Mouse (Mus musculus): Measurements from ENCODE around the gene Eif5b.
"Not testable (repeated sequence)": the region's sequence is repeated elsewhere in the genome, so short reads cannot be mapped to it uniquely, and the experiment has no call there.

Eif5b gene

DNA sequence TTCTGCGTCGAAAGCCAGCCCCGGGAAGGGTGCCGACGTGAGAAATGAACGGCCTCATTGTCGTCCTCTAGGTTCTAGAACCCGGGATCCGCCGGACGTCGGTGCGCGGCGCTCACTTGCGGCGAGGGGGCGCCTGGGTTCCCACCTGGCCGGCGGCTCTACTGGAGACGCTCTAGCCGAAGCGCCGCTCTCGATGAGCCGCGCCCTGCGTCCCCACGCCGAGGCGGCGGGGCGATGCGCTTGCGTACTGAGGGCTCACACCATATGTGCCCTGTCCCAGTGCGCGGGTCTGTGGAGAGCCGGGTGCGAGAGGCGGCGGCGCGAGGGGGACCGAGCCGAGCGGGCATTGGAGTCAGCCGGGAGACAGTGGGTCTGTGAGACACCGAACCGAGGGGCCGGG lies at the start of gene Eif5b, which contains the start of gene Txndc9:
Gene Eif5b, plus strand, starts transcription at position 144 of the 400 bp plus-strand sequence.
Gene Txndc9, minus strand, starts transcription at position 27 of the 400 bp plus-strand sequence.
- DNase-seq (ENCODE audit: low spot score) = peak; percentile 98

DNA sequence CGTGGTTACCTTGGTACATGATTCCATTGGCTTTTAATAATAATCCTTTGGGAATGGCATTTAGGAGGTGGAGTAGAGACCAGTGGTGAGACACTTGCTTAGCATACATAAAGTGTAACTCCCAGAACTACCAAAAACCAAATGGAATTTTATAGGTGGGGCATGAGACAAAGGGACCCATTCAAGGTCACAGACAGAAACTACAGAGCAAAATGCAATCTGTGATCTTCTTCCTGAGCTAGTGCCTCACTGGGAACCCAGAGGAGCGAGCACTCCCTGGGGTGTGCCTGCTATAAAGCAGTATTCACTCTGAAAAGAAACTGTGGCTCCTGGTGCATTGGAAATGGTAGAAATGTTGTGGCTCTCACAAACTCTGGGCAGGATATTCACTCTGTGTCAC lies 48.9 kb upstream of the Eif5b start:
- DNase-seq (ENCODE audit: low spot score) = no peak

DNA sequence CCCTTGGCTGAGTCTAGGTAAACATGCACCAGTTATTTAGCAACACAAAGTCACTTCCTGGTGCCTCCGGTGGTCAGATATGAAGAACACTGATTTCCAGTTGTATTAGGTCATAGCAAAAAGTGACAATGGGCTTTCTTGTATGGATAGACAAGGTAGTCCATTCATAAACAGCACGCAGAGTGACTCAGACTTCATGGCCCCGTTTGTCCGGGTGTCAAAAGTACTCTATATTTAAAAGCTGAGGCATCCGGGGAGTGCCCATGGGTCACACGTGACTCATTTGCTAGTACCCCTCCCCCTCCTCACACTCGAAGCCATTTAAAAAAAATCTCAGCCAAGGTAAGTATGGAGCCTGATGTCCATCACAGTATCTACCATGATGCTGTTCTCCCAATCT lies 43.0 kb upstream of the Eif5b start:
- no peak for DNase-seq (ENCODE audit: low spot score)

DNA sequence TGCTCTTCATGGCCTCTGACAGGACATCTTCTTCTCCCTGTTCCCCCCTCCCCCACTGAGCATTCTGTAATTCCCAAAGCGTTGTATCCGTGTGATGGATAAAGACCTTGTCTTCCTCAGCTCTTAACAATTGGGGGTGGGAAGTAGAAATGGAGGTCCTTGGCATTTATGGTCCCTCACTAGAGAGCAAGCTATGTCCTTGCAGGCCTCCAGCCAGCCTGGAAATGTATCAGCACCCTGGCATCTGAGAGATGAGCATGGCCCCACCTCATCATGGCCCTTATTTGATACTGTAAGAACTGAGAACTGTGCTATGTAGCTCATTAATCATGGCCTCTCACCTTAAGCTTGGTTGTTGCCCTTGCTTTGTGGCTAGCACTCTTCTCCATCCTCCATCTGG lies 42.6 kb upstream of the Eif5b start:
- DNase-seq (ENCODE audit: low spot score) = no peak

DNA sequence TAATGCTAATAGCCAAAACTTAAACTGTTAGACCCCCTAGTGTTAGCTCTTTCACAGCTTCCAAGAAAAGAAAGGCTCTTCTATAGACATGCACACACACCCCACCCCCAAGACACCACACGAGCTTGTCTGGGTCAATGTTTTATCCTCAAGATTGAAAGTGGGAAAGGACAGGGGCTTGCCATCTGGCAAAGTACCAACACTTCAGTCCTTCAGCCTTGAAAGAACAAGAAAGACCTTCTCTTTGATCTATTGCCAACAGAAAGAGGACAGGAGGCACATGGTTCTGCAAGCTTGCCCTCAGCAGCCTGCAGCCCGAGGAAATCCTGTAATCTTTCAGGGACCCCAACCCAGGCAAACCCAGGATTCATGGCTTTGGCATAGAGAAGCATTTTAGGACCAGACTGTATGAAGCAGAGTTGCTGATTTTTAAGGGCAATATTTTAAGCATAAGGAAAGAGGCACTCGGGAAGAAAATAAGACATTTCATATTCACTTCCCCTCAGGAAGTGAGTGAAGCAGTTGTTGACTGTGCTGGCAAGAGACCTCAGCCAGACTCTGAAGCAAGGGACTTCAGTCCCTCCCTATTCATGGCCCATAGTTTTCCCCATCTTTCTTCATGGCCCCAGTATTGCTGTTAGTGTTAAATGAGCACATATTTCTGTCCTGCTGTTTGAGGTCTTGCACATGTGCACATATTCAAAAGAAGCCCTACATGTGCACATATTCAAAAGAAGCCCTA lies 40.9 kb upstream of the Eif5b start:
- no peak for DNase-seq (ENCODE audit: low spot score)

DNA sequence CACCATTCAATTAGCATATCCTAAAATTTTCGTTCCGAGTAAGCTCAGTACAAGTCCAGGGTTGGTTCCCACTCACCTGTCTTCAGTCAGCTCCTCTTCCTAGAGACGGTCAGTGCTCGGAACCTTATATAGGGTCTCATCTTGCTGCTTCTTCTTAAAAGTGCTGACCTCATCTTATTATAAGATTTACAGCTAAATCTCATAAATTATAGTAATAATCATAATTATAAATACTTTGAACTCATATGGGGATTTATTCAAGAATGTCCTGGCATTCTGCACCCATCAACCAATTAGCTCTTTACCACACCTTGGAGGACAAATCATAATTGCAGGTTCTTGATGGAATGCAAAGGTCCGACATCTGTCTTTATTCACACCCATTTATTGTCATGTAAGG lies 40.2 kb upstream of the Eif5b start, which contains the start of gene Lyg1:
Gene Lyg1, minus strand, starts transcription at position 101 of the 400 bp plus-strand sequence.
- no peak for DNase-seq (ENCODE audit: low spot score)

- DNase-seq (ENCODE audit: low spot score) = no peak
Observed at GRCm38 (mm10) chr1:37958516-37958915, 39.3 kb upstream of the Eif5b start.

DNA sequence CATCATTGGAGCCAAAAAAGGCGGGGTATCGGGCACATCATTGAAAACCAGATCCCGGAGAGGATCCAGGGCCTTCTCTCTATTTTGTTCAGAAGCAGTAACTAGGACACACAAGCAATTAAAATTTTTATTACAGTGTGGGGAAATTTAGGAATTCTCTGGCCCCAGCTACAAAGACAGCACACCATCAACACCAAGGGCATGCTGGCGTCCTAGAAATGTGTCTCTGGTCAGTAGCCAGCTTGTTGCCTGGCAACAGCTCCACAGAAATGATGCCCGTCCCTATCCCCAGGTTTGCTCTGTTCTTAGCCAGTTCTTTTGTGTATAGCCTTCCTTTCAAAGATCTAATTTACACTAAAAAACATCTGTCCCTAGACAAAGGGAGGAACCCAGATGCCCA lies 38.3 kb upstream of the Eif5b start:
- no peak for DNase-seq (ENCODE audit: low spot score)

GRCm38 (mm10) chr1:37965571-37965970 lies 32.2 kb upstream of the Eif5b start:
- no peak for DNase-seq (ENCODE audit: low spot score)

DNA sequence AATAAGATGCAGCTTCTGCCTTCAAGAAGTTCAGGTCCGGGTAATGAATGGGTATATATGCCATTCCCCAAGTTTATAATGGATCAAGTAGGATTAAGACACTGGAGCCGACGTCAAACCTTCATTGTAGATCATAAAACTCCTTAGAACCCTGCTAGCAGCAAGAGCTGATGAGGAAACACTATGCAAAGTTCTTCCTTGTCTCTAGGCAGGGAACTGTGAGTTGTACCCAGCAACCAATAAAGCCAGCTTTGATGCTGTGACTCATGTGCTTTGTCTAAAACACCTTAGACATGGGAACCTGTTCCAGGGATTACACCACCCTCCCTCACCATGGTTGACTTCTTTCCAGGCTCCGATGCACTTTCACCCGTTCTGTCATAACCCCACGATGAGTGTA lies 29.1 kb upstream of the Eif5b start:
- no peak for DNase-seq (ENCODE audit: low spot score)

DNA sequence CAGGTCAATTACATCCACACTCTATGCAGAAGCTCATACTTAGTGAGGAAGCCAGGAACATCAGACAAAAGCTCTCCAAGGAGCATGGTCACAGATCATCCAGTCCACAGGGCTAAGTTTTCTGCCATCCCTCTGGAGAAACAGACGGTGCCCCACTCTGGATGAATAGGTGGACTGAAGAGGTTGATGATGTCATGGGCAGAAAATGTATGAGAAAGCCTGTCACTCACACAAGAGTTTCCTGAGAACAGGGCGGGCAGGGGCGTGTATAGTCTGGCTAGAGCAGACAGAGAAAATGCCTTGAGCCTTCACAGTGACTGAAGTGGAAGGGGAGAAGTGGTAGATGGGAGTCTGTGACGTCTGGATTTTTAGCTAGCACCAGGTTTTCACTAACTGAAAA lies 26.3 kb upstream of the Eif5b start:
- no peak for DNase-seq (ENCODE audit: low spot score)

- DNase-seq (ENCODE audit: low spot score) = not testable (repeated sequence)
Observed at GRCm38 (mm10) chr1:37976666-37977065, 21.1 kb upstream of the Eif5b start.

DNA sequence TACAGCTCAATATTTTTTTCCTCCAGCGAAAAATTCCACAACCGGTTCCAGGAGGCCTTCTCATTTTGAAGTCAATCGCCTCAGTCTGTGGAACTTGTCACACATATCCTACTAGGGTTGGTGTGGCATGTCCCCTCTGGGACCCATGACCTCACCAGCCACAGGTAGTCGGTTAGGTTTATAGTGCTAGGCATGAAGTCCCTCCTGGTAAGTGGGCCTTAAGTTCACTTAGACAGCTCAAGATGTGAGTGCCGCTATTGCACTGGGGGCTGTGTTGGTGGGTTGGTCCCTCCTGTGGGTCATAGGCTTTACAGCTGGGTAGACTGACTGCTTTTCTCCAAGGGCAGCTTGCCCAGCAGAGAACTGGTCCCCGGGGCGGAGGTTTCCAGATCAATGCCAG lies 20.5 kb upstream of the Eif5b start:
- no peak for DNase-seq (ENCODE audit: low spot score)

GRCm38 (mm10) chr1:37984326-37984725 lies 13.5 kb upstream of the Eif5b start:
- no peak for DNase-seq (ENCODE audit: low spot score)

- DNase-seq (ENCODE audit: low spot score) = peak; percentile 20
Observed at GRCm38 (mm10) chr1:37985764-37986323, 12.0 kb upstream of the Eif5b start.

GRCm38 (mm10) chr1:37987856-37988255 lies 10.0 kb upstream of the Eif5b start:
- DNase-seq (ENCODE audit: low spot score) = no peak

- DNase-seq (ENCODE audit: low spot score) = no peak
Observed at GRCm38 (mm10) chr1:37996226-37996625, 1.6 kb upstream of the Eif5b start.

DNA sequence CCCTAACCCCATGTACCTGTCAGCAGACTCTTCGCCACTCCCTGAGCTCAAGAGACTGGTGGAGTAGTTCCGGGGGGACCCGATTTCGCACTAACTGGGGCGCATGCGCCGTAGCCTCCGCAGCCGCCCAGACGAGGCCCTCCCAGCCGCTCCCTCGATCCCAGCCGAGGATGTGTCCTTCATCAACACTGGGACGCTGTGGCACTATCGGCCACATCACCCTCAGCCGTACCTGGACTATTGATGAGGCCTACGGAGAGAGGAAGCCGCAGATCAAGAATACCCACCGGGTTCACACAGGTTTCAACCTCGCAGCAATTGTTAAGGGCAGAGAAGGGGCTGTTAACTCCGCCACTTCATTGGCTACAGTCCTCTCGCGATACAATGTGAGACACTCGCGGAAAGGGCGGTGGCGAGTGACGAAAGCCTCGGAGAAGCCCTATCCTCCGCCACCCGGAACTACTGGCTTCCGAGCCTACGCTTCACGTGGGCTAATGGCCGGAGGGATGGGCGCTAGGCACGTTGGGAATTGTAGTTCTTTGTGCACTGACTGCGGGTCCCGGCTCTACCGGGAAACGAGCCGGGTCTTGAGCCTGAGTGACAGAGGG lies 829 bp upstream of the Eif5b start:
- DNase-seq (ENCODE audit: low spot score) = peak; percentile 99

DNA sequence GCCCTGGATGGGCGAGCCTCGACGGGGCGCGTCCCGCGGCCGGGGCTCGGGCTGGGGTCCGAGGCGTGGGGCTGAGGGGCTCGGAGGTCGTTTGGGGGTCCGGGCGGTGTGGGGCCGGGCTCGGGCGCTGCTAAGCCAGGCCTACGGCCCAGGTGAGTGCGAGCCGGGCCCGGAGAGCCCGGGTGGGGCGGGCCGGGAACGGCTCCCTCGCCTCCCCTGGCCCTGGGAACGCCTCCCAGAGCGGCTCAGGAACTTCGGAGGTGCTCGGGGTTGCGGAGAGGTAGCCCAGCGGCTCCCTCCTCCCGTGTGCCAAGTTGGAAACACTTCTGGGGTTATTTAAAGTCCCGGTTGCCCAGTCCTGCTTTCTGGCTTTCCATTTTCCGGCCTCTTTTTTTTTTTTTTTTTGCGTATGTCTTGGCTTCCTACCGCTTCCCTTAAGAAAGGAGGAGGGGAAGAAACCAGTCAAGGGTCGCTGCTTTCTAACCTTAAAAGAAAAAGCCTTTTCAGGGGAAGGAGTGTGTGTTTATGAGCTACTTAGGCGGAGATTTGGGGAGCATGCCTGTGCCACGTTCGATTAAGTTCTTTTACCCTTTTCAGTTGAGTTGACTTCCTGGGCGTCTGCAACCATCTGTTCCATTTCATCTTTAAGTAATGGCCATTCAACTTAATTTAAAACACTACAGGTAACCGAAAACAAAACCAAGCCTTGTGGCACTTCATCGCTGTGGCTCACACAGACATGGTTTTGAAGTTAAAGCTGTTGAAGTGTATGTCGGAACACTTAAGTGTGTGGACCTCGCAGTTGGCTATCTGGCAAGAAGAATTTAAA lies 775 bp downstream of the Eif5b start:
- no peak for DNase-seq (ENCODE audit: low spot score)

DNA sequence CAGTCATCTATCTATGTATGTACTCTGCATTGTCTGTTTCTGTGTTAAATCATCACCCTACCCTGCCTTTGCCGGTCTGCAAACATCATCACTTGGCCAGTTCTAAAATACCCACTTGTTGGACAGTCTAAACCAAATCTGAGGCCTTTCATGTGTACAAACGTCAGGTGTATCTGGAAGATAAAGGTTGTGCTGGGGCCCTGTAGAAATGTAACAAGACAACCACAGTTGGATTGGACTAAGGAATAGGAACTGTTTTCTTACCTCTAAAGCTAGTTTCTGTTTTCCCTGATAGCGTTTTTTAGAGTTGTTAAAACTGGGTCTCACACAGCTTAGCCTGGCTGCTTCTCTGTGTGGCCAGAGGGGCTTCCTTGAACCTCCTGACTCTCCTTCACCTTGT lies 1.7 kb downstream of the Eif5b start:
- DNase-seq (ENCODE audit: low spot score) = no peak

DNA sequence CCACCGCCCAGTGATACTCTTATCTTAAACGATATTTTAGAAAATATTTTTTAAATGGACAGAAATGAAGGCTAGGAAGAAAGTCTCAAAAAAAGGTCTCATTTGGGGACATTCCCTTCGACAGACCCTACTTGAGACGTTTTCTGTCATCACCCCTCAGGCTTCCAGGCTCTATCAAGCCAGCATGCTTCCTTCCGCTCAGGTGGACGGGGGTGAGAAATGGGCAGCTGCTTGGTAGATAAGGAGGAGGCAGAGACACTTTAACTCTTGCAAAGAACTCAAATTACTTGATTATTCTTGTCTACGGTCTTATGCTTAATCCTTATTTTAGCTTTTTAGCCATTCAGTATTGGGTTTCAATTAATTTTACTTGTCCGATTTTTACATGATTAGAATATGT lies 3.0 kb downstream of the Eif5b start:
- no peak for DNase-seq (ENCODE audit: low spot score)

GRCm38 (mm10) chr1:38001956-38002355 lies 4.1 kb downstream of the Eif5b start:
- DNase-seq (ENCODE audit: low spot score) = no peak

- DNase-seq (ENCODE audit: low spot score) = no peak
Observed at GRCm38 (mm10) chr1:38003046-38003445, 5.2 kb downstream of the Eif5b start.
